Mouse (Mus musculus): ENCODE data around the gene Cnksr2.

The Cnksr2 gene

DNA sequence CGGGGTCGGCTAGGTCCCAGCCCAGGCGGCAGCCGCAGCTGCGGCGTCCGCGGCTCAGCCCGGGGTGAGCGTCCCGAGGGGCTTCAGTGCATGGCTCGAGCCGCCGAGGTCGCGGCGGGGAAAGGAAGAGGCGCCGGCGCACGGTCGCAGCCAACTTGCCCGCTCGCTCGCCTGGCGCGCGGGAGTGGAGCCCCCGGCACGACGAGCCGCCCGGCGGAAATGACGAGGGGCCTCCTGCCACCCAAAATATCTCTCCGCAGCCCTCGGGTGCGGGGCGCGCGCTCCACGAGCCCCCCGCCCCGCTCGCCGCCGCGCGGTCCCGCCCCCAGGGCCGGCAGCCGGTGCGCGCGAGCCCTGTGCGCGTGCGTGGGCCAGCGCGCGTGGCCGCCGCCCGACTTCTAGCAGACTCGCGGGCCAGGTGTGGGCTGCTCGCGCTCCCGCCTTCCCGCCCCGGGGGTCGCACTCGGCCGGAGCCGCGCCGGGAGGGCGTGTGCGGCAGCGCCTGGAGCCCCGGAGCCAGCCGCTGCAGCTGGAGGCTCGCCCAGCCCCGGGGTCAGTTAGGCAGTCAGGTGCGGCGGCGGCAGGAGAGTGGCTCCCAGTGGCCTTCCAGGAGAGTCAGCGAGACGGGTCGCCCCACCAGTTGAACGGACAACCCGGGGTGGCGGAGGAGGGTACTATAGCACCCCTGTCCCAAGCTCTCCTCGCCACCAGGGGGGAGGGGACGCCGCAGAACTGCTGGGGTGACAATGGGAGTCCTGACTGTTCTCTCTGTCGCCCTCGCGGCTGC, at the start of gene Cnksr2:
Cnksr2 (minus strand) TSS at position 238 of the 787 bp plus-strand sequence.
- no peak for DNase-seq (ENCODE audit: low read depth, low spot score)

DNA sequence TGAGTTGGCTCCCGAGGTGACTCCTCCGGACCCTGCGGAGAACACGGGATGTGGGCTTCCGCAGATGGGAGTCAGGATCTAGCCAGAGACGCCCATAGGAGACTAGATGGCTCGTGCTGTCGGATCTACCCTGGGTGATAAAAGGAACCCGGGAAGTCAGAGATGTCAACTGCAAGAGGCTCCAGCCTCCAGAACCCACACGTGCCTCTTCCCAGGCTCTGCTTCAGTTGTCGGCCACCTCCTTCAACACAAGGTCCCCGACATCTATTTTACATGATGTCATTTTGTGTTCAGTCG, 698 bp upstream of the Cnksr2 start:
- no peak for DNase-seq (ENCODE audit: low read depth, low spot score)

DNA sequence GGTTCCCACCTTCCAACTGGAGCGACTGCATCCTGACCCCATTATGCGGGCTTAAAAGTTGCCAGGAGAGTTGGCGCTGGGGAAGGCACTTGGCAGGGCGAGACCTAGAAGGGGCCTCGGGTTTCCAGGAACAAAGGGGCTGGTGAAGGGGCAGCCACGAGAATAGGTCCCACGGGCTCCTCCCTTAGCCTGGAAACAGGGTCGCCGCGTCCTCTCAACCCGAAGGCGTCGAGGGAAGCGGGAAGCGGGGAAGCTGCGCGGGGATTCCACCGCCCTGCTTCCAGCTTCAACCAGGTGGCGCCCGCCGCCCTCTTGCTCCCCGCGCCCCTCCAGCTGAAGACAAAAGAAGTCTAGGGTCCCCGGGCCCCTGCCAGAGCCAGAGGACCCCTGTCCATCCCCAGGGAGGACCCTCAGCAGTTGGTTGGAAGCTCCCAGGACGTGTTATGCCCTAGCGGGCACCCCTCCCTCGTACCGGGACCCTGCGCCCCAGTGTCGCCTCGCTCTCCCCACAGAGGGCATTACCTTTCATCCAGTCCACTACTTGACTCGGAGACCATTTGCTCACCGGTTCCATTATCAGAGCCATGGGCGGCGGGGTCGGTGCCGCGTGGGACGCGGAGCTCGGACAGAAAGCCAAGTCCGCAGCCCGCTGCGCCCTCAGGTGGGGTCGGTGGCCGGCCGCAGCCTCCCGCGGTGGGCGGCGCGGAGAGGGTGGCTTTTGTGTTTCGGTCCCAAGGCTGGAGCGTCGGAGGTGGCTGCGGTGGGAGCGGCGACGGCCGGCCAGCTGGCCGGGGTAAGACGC, 638 bp downstream of the Cnksr2 start:
- DNase-seq (ENCODE audit: low read depth, low spot score): no peak

DNA sequence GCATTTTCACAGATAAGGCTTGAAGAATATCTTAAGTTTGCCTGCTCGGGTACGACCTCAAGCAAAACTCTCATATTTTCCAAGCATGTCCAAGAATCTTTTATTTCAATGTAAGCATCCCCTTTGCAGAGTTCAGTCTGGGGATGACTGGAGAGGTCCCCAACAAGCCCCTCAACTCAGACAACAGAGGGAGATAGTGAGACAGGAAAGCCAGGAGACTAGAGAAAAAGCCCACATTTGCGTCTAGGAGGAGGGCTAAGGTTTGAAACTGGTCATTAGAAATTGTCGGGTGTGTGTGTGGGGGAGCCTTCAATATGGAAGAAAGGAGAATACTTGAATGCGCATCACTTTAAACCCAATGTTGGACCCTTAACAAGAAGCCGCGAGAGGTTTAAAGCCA, 1.4 kb downstream of the Cnksr2 start:
- no peak for DNase-seq (ENCODE audit: low read depth, low spot score)

DNA sequence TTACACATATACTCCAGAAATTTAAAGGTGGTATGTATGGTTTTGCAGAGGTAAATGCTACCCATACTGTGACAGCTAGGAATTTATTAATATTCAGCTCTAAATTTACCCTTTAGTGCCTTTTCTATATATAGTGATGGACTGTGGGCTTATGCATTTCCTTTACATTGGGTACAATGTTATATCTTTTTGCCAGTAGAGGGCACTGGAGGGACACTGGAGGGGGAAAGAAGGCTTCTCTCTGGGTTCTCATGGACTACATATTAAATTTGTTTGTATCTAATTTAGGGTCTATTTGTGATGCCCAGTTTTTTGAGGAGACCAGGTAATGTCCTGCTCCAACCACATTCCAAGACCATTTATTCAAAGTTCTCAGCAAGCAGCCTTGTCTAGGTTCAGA, 91.4 kb downstream of the Cnksr2 start:
- no peak for DNase-seq (ENCODE audit: low read depth, low spot score)

DNA sequence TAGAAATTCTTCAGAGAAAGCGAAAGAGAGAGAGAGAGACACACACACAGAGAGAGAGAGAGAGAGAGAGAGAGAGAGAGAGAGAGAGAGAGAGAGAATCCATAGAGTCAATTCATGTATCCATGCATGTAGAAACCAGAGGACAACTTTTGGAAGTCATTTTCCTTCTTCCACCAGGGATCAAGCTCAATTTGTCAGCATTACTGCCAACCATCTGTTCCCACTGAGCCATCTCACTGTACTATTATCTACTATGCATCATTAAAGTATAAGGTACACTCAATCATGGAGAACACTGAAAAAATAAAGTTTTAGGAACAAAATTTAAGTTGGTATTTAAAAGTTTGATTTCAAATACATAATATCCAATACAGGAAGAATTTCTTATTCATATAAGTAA, 93.8 kb downstream of the Cnksr2 start:
- DNase-seq (ENCODE audit: low read depth, low spot score): no peak

DNA sequence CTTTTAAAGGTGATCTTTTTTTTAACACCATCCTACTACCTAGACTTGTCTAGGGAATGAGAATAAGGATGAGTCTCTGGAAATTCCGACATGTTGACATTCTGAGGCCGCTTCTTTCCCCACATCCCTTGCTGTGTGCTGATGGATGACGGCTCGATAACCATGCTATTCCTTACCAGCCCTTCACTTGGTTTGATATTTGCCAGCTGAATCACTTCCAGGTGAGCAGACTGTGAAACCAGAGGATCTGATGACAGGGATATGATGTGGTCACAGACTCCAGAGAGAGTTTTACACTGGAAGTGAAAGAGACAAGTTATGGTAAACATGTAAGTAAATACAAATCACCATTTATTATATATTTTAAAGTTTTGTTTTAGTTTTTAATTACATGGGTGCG, 98.0 kb downstream of the Cnksr2 start:
- no peak for DNase-seq (ENCODE audit: low read depth, low spot score)

DNA sequence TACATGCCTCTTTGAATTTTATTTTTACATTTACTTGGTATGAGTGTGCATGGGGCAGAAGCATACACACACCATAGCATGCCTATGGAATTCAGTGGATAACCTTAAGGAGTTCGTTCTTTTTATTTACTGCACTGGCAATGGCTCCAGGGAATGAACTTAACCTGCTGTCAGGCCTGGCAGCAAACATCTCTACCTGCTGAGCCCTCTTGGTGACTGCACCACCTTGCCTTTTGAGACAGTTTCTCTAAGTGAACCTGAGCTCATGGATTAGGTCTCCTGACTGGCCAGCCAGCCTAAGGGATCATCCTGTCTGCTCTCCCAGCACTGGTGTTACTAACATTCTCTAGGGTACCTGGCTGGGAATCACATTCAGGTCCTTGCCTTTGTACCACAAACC, 106.5 kb downstream of the Cnksr2 start:
- DNase-seq (ENCODE audit: low read depth, low spot score): no peak

DNA sequence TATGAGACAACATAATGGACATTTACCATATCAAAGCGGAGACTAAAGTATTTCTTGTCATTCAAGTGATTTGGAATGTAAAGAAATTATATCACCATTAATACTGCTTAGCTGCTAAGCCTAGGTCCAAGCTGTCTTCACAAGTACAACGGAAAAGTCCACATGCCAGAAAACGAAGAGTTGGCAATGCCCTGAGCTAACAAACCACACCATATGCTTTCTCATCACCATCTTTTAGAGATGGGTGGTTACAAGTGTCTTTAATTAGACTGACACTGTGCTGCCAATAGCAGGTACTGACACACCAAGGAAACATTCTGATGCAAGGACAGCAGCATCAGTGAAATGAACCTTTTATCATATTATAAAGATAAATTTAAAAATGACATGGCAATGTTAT, 123.0 kb downstream of the Cnksr2 start:
- no peak for DNase-seq (ENCODE audit: low read depth, low spot score)

DNA sequence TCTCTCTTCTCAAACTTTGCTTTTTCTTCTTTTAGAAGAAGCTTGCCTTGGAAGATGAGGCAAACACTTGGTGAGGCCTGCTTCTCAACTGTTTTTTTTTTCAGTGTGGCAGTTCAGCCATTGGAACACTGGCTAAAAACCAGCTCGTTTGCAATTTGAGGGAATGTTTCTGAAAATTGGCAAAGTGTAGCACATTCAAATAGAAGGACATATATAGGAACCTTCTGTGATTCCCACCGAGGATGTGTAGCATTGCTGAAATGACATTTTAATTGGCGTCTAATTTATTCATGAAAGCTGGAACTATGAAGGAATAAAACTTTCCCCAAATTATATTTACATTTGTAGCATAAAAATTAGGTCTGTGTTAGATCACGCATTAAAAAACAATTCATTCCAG, 213.1 kb downstream of the Cnksr2 start:
- no peak for DNase-seq (ENCODE audit: low read depth, low spot score)

DNA sequence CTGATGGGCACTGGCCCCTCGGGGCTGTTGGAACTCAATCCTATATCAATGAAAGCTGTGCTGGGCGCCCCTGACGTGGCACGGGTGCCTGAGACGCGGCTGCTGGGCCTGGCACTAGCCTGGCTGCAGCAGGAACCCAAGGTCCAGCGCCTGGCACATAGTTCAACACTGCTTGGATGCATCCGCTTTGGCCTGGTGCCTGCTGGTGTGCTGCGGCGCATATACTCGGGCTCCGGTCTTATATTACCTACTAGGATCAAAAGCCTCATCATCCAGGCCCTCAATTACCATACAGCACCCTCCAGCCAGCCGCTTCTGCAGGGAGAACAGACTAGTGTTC, 224.2 kb downstream of the Cnksr2 start:
- no peak for DNase-seq (ENCODE audit: low read depth, low spot score)

DNA sequence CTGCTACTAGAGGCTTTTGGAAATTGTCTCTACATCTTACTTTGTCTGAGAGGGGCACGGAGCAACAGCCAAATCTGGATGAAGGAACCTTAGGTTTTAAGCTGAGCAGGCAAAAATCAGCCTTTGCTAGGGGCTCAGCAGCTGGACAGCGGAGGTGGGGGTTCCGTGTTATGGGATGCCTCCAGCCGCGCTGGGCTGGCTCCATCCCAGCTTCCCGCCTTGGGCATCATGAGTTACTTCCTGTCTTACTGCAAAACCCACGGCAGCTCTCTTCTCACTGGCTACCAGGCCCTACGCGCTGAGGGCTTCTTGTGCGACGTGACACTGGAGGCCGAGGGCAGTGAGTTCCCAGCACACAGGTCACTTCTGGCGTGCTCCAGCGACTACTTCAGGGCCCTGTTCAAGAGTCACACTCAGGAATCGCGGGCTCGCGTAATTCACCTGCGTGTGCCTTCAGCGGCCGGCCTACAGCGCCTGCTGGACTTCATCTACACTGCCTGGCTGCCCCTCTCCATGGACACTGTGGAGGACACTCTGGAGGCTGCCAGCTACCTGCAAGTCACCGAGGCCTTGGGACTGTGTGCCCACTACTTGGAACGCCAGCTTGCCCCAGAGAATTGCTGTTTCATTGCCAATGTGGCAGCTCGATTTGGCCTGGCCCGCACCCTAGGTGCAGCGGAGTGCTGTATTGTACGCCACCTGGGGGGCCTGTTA, 224.7 kb downstream of the Cnksr2 start, which contains the start of gene Klhl34:
Klhl34 (plus strand) TSS at position 229 of the 714 bp plus-strand sequence.
- no peak for DNase-seq (ENCODE audit: low read depth, low spot score)

DNA sequence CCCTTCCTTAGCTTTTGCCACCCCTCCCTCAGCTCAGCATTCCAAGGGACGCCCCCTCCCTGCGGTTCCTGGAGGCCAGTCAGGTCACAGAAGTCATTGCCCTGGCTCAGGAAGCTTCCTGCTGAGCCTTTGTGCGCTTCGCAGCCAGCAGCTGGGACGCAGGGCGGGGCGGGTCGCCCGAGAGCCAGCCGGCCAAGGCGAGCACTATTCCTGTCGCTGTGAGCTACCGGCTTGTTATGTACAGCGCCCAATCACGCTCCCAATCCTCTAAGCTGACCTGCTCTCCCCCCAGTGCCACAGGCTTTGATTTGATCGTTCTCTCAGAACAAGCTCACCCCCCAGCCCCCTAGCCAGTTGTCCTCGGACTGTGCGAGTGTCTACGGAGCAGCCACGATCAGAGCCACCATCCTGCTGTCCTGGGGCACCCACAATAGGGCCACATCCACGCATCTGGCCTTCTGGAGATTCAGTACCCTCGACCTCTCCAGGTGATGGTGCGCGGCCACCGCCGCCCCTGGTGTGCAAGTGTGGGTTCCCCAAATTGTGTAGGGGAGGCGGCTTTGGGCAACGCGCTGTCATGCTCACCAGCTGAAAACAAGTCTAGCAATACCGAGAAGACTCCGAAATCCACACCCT, 225.4 kb downstream of the Cnksr2 start:
- DNase-seq (ENCODE audit: low read depth, low spot score): peak; percentile 38

DNA sequence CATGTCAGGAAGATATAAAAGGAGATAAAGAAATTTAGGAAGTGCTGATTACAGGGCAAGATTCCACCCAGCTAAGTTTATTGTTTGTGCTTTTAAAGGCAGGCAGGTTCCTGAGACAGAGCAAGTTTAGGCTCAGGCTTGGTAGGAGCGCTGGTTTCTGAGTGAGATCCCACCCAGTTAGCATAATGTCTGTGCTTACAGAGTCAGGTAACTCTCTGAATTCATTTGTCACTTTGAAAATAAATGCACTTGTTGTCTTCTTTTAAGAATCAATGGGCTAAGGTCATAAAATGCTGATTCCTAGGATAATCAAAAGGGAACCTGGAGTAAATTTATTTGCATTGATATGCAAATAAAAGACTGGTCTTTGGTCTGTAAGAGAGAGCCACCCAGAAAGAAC, 233.4 kb downstream of the Cnksr2 start:
- no peak for DNase-seq (ENCODE audit: low read depth, low spot score)

DNA sequence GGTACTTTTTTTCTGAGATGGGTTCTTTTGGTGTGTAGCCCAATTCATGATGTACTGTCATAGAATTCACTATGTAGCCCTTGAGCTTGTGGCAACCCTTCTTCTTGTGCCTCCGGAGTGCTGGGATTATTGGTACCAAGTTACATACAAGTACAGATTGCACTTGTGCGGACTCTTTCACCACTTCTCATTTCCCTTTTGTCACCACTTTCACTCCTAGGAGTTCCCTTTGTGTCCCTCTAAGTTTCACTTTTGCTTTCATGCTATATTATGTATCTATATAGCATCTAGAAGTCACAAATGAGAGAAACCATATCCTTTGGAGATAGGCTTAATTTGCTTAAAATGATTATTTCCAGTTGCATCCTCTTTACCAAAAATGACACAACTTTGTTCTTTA, 241.4 kb downstream of the Cnksr2 start:
- DNase-seq (ENCODE audit: low read depth, low spot score): no peak

All from WW6 (cell line).